Mouse (Mus musculus): ENCODE measurements at regions not wholly inside any gene's neighbourhood (a gene's known extent, or its start where the extent isn't known, plus 50 kb on each side); places are given as distances from the start of the nearest gene placed in this dataset.
"Not testable (repeated sequence)": the region's sequence is repeated elsewhere in the genome, so short reads cannot be mapped to it uniquely, and the experiment has no call there.

DNA sequence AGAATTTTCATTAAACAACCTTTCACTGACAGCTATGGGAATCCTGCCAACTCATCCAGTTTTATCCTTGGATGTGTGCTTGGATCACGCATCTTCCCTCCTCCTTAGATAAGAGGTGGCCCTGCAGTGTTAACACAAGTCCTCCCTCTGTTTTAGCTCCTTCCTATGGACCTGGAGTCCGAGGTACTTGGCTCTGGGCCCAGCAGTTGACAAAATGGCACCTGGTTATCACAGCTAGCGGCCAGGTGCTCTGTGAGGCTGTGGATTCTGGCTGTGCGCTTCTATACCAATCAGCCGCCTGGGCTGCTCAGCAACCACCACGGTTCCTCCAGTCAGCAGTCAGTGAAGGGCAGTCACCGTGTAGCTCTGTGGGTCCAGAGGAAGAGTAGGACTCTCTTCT lies 157.4 kb downstream of the Prdm2 start:
- DNase-seq (ENCODE audit: inconsistent ontology term): no peak

DNA sequence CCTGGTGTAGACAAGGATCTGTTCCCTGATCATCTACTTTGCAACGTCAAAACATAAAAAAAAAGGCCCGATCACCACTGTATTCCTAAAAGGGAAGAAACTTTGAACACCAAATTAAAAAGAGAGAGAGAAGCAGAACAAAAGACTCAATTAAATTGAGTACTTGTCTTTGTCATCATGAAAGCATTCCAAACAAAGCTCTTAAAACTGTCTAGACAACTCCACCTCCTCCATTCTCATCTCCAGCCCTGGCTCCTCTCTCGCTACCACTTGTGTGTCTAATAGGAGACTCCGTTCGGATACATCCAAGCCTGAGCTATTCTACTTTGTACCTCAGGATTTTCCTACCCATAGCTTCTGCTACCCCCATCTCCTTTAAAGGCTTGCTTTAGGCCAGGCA lies 159.8 kb downstream of the Prdm2 start:
- DNase-seq (ENCODE audit: inconsistent ontology term): no peak

DNA sequence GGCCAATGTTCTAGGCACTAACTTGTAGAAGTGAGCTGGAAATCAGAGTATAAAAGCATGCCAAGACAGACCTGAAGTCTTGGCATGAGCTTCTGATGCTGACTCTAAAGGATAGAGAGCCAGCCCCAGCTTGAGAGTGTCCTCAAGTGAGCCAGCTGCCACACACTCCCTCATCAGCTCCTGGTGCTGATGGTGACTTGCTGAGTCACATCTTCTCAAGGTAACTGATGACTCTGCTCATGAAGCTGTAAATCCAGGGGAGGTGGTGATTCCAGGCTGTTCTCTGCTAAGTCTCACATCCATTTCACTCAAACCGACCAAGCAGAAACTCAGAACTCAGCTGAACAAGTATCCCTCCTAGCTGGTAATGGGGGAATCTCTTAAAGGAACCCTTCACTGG lies 161.6 kb downstream of the Prdm2 start:
- DNase-seq (ENCODE audit: inconsistent ontology term): no peak

DNA sequence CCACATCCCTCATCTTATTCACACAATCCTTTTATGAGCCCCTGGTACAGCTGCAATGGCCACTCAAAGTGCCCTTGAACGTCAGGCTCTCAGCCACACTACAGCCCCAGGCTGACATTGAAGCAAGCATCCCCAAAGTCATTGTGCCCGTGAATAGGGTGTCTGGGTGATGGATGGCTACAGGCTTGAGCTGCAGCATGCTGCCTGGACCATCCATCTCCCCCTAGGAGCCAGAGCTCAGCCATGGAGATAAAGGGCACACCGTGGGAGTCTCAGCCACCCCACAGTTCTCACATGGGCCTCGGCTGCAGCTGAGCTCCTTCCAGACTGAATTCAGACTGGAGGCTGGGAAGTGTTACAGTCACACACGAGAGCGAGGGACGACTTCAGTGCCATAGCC lies 167.6 kb downstream of the Prdm2 start:
- no peak for DNase-seq (ENCODE audit: inconsistent ontology term)

DNA sequence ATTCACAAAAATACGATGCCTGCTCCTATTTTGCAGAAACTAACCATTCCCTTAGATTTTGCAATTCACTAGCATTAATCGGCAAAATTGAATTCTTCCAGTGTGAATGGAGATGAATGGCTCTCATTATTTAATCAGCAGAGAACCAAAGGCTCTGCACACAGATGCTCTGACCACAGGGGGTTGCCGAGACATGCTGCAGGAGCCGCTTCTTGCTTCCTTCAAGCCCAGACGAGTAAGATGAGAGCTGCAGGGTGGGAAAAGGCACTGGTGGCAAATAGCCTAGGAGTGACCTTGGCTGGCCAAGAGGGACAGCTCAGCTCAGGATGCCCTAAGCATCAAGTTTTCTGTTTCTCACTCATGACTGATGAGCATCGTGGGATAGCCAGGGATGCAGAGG lies 170.0 kb downstream of the Prdm2 start:
- peak; percentile 22 for DNase-seq (ENCODE audit: inconsistent ontology term)

DNA sequence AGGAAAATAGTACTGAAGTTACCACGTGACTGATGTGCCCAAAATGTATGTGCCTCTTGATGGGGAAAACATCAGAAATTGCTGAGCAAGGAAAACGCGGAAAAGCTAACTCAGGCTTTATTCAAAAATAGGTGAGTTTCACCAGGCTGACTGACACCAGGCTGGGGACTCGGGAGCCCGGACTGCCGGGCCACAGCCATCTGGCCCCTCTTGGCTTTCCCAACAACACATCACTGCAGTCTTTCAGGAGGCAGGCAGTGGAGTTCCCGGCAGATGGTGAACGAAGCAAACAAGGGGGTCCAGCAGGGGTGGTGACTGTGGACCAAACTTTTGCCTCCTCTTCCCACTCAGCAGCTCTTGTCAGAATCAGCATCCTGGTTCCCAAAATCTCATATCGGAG lies 174.2 kb downstream of the Prdm2 start:
- DNase-seq (ENCODE audit: inconsistent ontology term): no peak

DNA sequence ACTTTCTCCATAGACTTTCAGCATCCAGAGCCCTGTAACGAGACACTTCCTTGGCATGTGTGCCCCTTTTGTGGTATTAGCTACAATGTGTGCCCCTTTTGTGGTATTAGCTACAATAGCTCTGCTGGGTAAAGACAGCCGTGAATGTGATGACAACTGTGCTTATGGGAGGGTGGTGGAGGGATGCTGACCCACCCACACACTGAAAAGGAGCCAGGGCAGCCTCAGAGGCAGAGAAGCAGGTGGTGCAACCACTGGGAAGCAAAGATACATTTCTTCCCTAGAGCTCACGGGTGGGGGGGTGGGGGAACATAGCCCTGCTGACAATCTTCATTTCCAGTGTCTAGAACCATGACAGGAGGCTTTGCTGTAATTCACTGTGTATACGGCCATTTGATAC lies 176.1 kb downstream of the Prdm2 start:
- DNase-seq (ENCODE audit: inconsistent ontology term): peak; percentile 30

DNA sequence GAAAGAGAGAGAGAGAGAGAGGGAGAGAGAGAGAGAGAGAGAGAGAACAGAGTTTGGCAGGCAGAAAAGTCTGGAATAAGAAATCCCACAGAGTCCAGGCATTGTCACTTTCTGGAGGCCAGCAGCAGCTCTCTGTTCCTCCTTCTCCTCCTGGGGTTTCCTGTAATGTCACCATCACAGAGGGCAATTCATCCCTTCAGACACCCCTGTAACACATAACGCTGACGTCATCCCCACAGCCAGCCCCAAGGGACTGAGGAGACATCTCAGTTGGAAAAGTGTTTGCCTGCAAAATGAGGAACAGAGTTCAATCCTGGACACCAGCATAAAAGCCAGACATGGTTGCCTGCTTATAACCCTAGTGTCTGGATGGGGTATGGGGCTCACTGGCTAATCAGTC lies 177.7 kb downstream of the Prdm2 start:
- not testable (repeated sequence) for DNase-seq (ENCODE audit: inconsistent ontology term)

DNA sequence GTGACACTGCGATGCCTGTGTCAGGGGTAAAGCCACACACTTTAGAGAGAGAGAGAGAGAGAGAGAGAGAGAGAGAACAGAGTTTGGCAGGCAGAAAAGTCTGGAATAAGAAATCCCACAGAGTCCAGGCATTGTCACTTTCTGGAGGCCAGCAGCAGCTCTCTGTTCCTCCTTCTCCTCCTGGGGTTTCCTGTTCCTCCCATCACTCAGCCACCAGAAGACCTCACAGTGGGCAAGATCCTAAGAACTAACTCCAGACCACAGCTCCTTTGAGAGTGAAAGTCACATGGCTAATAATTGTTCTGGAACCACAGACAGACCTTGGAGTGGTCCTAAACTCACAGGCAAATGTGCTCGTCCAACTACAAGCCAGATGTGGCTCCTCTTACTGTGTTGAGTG lies 178.5 kb downstream of the Prdm2 start:
- not testable (repeated sequence) for DNase-seq (ENCODE audit: inconsistent ontology term)

DNA sequence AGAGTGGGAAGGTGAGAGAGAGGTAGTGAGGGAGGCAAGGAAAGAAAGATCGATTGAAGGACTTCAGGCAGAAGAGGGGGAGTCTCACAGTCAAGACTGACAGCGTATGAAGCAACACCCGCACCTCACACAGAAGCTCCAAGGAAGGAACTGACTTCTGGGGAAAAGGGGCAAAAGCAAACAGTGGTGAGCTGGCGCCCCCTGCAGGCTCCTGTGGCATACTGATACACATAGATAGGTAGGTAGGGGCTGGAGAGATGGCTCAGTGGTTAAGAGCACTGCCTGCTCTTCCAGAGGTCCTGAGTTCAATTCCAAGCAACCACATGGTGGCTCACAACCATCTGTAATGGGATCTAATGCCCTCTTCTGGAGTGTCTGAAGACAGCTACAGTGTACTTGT lies 183.0 kb downstream of the Prdm2 start:
- DNase-seq (ENCODE audit: inconsistent ontology term): not testable (repeated sequence)

DNA sequence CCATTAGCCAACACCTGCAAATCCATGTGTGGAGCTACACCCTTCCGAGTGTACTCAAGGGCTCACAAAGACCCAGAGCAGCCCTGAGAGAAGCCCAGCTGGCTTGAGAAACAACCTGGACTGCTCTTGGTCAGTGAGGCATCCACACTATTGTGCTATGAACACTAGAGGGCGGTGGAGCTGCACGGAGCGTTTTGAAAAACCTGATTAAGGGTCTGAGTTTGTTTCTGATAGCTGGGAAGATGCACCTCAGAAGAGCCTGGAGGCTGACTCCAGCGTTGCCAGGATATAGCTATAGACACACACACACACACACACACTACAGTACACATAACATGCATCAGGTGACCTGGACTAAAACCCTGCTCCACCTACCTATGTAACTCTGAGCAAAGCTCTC lies 185.5 kb downstream of the Prdm2 start:
- DNase-seq (ENCODE audit: inconsistent ontology term): peak; percentile 31

DNA sequence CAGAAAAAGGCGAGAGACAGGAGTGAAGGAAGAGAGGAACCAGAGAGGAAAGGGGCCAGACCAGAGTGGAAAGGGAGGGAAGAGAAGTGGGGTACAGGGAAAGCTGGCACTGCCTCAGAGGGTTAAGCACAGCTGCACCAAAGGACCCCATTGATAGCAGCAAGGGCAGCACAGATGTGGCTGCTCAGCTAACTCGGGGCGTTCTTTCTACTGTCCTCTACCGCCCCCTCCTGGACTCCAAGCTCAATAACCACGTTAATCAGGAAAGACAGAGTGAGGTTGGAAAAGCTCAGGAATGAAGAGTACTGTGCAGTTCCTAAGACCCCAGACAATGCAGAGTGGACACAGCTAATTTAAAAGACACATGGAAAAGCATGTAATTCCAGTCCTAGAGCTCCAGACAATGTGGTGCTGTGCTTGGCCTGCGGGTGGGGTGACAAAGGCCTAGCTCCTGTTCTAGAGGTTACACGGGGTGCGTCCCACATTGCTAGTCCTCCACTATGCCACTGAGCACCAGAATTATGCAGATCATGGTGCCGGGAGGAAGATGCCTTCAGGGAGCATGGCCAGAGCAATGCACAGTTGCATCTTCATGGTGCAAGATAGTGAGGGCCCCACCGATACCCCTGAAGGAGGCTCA lies 191.4 kb downstream of the Prdm2 start:
- DNase-seq (ENCODE audit: inconsistent ontology term): peak; percentile 35

DNA sequence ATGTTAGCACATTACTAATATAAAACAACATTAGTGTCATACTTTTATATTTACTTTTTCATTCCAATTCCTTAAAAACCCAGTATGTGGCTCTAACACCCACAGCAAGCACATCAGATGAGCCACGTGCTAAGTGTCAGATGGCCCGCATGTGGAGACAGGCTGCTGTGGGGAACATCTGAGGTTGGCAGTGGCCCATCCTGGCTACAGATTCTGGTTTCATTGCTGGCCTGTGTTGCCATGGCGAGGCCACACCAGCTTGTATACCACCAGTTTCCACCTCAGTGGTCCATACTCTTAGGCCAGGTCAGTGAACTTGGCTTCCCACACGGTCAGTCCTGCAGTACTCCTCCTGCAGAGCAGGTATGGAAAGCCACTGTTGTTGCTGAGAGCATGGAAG lies 192.1 kb downstream of the Prdm2 start:
- no peak for DNase-seq (ENCODE audit: inconsistent ontology term)

DNA sequence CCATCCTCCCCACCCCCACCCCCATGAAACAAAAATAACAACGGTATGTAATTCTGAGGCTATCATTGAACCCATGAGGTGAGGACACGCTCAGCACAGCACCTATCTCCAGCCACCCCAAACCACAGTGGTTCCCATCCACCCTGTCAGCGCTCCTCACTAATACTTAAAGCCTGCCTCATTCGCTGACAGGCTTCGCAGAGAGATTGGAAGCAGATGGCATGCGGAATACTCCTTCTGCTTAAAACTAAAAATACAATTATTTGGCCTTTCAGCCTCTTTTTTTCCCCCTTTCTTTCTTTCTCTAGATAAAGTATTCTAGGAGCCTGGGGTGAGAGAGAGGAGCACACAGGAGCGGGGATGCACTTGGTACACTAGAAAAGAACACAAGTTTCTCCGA lies 199.9 kb downstream of the Prdm2 start:
- no peak for DNase-seq (ENCODE audit: inconsistent ontology term)

DNA sequence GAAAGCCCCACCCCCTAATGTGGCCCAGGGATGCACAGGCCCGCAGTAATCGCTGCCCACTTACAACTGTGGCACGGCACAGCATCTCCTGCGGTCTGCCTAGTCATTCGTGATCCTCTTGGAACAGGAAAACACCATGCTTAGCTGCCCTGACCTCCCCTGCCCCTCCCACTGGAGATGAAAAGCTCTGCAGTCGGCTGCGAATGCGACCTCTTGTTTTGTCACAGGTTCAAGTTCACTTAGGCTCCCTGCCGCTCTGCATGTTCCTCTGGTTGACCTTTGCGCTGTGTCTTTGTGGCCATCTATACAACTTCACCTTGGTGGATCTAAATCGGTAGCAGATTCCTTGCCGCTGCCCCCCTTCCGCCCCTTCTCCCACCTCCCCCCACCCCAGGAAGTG lies 210.8 kb downstream of the Prdm2 start:
- DNase-seq (ENCODE audit: inconsistent ontology term): peak; percentile 9

DNA sequence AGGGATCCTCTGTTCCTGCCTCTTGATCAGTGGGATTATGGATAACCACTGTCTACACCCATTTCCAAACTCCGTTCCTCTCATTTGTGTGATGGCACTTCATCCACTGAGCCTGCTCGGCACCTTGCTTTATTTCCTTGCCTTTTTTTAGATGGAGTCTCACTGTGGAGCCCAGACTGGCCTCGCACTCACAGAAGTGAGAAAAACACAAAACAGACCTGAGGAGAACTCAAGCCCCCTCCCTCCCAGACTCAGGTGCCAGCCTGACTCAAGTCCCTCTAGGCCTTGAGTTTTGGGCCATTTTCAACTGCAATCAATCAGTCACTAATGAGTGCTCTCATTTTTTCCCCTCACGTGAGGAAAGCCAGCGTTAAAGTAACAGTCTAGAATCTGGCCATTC lies 211.3 kb downstream of the Prdm2 start:
- DNase-seq (ENCODE audit: inconsistent ontology term): no peak

DNA sequence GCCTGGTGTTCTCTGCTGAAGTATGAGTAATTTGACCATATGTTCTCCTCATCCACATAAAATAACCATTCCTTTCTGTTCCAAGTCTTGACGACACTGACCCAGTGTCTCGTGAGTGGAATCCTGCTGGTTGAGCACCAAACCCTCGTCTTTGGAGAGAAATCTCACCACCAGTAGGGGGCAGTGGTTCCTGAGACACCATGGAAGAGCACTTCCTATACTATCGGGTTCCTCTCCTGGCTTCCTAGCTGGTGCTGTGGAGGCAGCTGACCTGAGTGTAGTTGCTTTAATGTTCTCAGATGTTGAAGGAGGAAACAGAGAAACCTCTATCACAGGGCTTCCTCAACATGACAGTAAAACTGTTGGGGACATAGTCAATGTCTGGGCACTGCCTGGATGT lies 216.4 kb downstream of the Prdm2 start:
- no peak for DNase-seq (ENCODE audit: inconsistent ontology term)

DNA sequence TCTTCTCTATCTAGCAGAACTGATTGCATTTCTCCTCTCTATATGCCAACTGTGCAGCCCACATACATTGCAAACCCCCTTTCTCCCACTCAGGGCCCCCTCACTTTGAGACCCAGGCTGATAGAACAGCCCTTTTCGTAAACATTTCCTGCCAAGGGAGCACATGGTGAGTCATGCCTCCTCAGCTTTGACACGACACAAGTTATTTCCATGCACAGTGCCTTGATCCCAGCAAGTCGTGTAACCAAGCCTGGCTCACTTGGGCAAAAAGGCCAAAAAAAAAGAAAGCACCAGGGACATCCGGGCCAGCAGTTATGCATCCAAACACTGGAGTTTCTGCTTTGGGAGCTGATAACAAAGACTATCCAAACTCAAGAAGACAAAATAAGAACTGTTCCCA lies 221.4 kb downstream of the Prdm2 start:
- no peak for DNase-seq (ENCODE audit: inconsistent ontology term)

DNA sequence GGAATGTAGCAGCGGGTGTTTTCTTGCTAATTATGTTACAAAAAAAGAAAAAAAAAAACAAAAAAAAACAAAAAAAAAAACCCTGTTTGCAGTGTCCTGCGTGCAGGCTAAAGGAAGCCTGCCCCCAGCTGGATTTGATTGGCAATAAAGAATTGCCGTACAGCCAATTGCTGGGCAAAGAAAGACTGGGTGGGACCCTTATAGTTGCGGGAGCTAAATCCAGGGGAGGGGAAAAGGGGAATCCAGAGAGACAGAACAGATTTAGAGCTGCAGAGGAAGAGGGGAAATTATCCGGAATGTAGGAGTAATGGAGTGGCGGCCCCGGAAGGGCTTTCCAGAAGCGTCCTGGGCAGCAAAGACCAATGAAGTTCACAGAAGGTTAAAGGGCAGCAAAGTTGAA lies 223.6 kb downstream of the Prdm2 start:
- peak; percentile 32 for DNase-seq (ENCODE audit: inconsistent ontology term)

DNA sequence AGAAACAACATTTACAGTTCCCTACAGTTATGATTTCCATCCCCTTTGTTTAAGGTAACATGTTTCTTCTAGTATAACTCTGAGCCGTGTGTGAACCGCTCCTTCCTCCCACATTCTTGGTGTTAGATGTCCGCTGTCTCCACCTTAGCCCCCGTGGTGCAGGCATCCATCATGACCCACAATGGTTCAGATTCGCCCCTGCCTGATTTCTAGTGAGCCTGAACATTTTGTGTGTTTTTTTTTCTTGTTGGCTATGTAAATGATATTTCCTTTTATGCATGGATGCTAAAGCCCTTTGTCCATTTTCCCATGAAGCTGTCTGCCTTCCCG lies 229.5 kb downstream of the Prdm2 start:
- DNase-seq (ENCODE audit: inconsistent ontology term): no peak

DNA sequence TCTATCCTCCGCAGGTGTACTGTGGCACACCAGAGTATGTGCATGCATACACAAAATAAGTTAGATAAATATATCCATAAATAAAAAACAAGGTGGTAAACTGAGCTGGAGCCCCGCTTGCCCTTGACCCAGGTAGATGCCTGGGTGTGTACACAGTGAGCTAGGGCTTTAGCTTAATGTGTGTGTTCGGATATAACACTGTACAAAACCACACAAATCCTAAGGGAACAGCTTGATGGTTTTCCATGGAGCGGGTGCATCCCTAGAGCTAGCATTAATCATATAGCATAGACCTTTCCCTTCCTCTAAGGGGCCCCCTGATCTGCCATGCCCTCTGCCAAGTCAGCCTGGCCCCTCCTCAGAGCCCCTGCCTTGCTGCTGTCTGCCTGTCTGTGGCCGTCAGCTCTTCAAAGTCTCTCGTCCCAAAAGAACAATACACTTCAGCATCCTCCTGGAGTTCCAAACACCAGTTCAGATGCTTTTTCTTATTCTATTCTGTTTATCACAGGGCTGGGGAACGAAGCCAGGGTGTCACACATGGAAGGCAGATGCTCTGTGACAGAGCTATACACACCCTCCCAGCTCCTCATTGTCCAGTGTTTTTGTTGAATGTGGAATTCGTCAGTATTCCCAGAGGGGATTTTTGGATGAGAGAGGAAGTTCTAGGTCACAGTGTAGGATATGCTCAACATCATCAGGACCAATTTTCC lies 230.1 kb downstream of the Prdm2 start:
- DNase-seq (ENCODE audit: inconsistent ontology term): peak; percentile 7

DNA sequence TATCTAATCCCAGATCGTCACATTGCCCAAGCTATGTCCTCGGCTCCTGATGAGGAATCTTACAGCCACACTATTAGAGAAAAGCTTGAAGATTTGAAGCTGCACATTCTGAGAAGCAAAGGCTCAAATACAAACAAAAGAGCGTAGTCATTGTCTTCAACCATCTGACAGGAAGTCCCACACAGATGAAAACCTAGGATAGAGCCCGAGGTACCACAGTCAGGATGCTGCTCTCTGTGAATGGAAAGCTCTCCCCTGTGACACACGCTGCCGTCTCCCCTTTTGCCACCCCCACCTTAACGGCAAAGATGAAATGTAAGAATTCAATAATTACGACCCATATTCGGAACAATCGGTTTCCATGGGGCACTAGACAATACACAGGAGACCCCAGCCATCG lies 237.2 kb downstream of the Prdm2 start:
- DNase-seq (ENCODE audit: inconsistent ontology term): no peak

DNA sequence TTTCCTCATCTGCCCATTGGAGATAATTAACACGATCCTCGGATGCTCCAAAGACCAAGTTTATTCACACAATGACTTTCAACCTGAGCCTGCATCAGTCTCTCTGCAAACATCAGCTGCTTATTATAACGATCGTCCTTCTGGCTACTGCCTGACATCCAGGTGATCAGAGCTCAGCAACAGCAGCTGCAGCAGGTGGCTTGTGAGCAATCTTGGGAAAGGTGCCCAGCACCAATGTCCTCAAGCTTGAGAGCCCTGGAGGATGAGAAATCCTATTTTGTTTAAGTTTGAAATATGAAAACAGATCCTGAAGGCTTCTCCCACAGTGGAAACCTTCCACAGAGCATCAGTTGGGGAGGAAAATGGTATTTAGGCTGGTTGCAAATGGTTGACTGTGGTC lies 242.8 kb downstream of the Prdm2 start:
- no peak for DNase-seq (ENCODE audit: inconsistent ontology term)

DNA sequence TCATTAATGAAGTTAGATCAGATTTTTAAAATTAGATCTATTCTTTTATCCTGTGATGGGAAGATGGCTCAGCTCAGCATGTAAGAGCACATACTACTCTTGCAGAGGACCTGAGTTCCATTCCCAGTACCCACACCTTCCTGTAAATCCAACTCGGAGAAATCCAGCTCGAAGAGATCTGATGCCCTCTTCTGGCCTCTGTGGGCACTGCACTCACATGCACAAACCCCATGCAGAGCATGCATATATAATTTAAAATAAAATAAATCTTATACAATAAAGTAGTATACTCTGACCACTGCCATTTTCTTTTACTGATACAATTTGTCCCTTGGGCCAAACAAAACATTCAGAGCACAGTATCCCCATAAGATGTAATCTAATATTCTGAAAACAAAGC lies 245.2 kb downstream of the Prdm2 start:
- DNase-seq (ENCODE audit: inconsistent ontology term): no peak
